Mouse (Mus musculus) T-helper 17 cell (primary cell): Measurements from ENCODE around the gene Wdr43.

Experiments used
- in situ Hi-C, 2 experiments: fragments of 300-600 bp; cut with MboI, MseI; formaldehyde crosslinking; loops; 1 replicate in 1 of 2; 2 replicates in 1 of 2; pipeline ENCODE4 v1.15.1; 2025; ENCODE audit warnings: high pct_unique_total_duplicates in 2 of 2

Gene Wdr43

GRCm38 (mm10) chr17:71615638-71616318 lies at the start of gene Wdr43:
TSS of gene Wdr43 (plus strand) at chr17:71615895.
- in situ Hi-C loops, result no loop called here

GRCm38 (mm10) chr17:71579176-71579705 lies 36.5 kb upstream of the Wdr43 start:
- in situ Hi-C loops, result loop anchor here in 1 of 2 experiments (10.0 kb wide), 1 partner anchor 296 kb away; no protein-coding TSS in a partner anchor

GRCm38 (mm10) chr17:71597881-71598658 lies 17.6 kb upstream of the Wdr43 start:
- in situ Hi-C loops, result loop anchor here (5.0 kb wide), 1 partner anchor 46 kb away; the partner anchor contains the start of gene Spdya (in 2 of the 2)

GRCm38 (mm10) chr17:71598659-71599554 lies 16.8 kb upstream of the Wdr43 start:
- in situ Hi-C loops, result loop anchor here (5.0 kb wide), 1 partner anchor 47 kb away; the partner anchor contains the start of gene Spdya (in 2 of the 2)

- in situ Hi-C loops, result no loop called here
These were observed 781 bp downstream of the Wdr43 start for GRCm38 (mm10) chr17:71616319-71617032.

GRCm38 (mm10) chr17:71617033-71617362 lies 1.3 kb downstream of the Wdr43 start:
- in situ Hi-C loops, result no loop called here

- in situ Hi-C loops, result no loop called here
These were observed 2.3 kb downstream of the Wdr43 start for GRCm38 (mm10) chr17:71617974-71618373.

- in situ Hi-C loops, result loop anchor here in 1 of 2 experiments (10.0 to 25.0 kb wide), 2 partner anchors 117 to 245 kb away; no protein-coding TSS in a partner anchor
These were observed 16.1 kb downstream of the Wdr43 start for GRCm38 (mm10) chr17:71631806-71632205.

- in situ Hi-C loops, result loop anchor here in 1 of 2 experiments (10.0 to 25.0 kb wide), 2 partner anchors 119 to 246 kb away; no protein-coding TSS in a partner anchor
These were observed 17.7 kb downstream of the Wdr43 start for GRCm38 (mm10) chr17:71633350-71633749.

GRCm38 (mm10) chr17:71636786-71637185 lies 21.1 kb downstream of the Wdr43 start:
- in situ Hi-C loops, result loop anchor here in 1 of 2 experiments (10.0 to 25.0 kb wide), 2 partner anchors 122 to 249 kb away; no protein-coding TSS in a partner anchor

- in situ Hi-C loops, result loop anchor here in 1 of 2 experiments (10.0 to 25.0 kb wide), 2 partner anchors 123 to 251 kb away; no protein-coding TSS in a partner anchor
These were observed 22.1 kb downstream of the Wdr43 start for GRCm38 (mm10) chr17:71637750-71638265.

GRCm38 (mm10) chr17:71639056-71639455 lies 23.4 kb downstream of the Wdr43 start:
- in situ Hi-C loops, result loop anchor here in 1 of 2 experiments (10.0 to 25.0 kb wide), 2 partner anchors 124 to 252 kb away; no protein-coding TSS in a partner anchor

GRCm38 (mm10) chr17:71640421-71641085 lies 24.9 kb downstream of the Wdr43 start:
- in situ Hi-C loops, result loop anchor here in 1 of 2 experiments (25.0 kb wide), 1 partner anchor 253 kb away; no protein-coding TSS in a partner anchor

- in situ Hi-C loops, result loop anchor here in 1 of 2 experiments (25.0 kb wide), 1 partner anchor 255 kb away; no protein-coding TSS in a partner anchor
These were observed 26.5 kb downstream of the Wdr43 start for GRCm38 (mm10) chr17:71642190-71642589.

- in situ Hi-C loops, result loop anchor here in 1 of 2 experiments (10.0 kb wide), 1 partner anchor 235 kb away; no protein-coding TSS in a partner anchor
These were observed 34.3 kb downstream of the Wdr43 start for GRCm38 (mm10) chr17:71650011-71650410.

GRCm38 (mm10) chr17:71652495-71652894 lies 36.8 kb downstream of the Wdr43 start:
- in situ Hi-C loops, result loop anchor here in 1 of 2 experiments (10.0 kb wide), 1 partner anchor 238 kb away; no protein-coding TSS in a partner anchor

GRCm38 (mm10) chr17:71652934-71653333 lies 37.2 kb downstream of the Wdr43 start:
- in situ Hi-C loops, result loop anchor here in 1 of 2 experiments (10.0 kb wide), 1 partner anchor 238 kb away; no protein-coding TSS in a partner anchor

- in situ Hi-C loops, result loop anchor here in 1 of 2 experiments (10.0 kb wide), 1 partner anchor 243 kb away; no protein-coding TSS in a partner anchor
These were observed 41.8 kb downstream of the Wdr43 start for GRCm38 (mm10) chr17:71657521-71657920.

GRCm38 (mm10) chr17:71658666-71659065 lies 43.0 kb downstream of the Wdr43 start:
- in situ Hi-C loops, result loop anchor here in 1 of 2 experiments (10.0 kb wide), 1 partner anchor 244 kb away; no protein-coding TSS in a partner anchor
